Mouse (Mus musculus): ENCODE results near the gene Rnf149. TPM values are rescaled to one million over a fixed set of nuclear protein-coding genes. Genes with fewer than 3 reads are reported as not detected.

The Rnf149 gene
- polyA plus RNA-seq (2015; fragmentation: Nextera tagmentation; extraction: Ambion mirVana) = 31.6 and 32.0 TPM in 2 replicates

DNA sequence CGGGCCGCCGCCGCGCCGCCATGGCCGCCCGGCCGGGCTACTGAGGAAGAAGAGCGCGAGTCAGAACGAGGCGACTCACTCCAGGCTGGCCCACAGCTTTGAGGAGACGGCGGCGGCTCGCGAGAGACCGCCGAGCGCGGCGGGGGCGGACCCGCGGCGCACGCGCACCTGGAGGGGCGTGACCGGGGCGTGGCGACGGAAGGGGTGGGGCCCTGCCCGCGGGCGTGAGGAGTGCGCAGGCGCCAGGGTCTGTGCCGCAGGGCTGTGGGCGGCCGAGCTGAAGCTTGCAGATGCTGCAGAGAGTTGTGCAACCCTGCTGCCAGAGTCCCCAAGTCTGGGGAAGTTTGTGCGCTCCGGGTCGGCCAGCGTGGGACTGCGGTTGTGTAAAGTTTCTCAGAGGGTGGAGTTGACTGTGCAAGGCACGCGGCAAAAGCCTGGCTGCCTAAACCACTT, at the start of gene Rnf149:
Gene Rnf149, minus strand, starts transcription at position 153 of the 453 bp plus-strand sequence.
- ATAC-seq (ENCODE audit: insufficient number of reproducible peaks, insufficient read depth, low FRiP score, low TSS enrichment, low read depth) = peak; percentile 95
- Histone ChIP-seq H3K4me2 (peak within 1 kb of the TSS; percentile 76), H3K36me3 (peaks cover 2% of the 10 kb centered on the region; the same call in 1 of the 2 replicates), H3K9ac (peak within 1 kb of the TSS; percentile 95), H3K27me3 (no peaks in the 10 kb centered on the region), H3K9me3 (no peaks in the 10 kb centered on the region), H3K4me1 (peaks cover 33% of the 10 kb centered on the region), H3K4me3 (peak within 1 kb of the TSS; percentile 93), H3K27ac (peak within 1 kb of the TSS; percentile 99)
- WGBS = 1% methylated on average over 48 of the region's 49 CpGs

DNA sequence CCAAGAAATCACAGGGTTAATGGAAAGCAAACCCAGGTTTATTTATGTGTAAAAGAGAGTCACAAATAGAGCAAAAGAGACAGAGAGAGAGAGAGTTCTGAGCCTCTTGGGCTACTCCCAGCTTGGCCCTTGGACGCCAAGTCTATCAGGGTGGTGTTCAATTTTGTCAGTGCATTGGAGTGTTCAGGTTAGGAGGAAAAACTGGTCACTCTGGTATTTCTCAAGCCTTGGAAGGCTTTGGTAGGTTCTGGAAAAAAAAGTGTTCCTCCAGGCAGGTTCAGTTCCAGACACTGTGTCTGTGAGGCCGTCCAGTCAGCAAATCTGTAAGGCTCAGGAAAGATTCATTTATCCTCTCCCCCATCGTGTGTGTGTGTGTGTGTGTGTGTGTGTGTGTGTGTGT, 48.3 kb upstream of the Rnf149 start:
- Histone ChIP-seq H3K9ac (no peak overlapping the region), H3K27ac (no peak overlapping the region), H3K4me3 (no peak overlapping the region), H3K36me3 (no peaks in the 10 kb centered on the region), H3K4me2 (no peak overlapping the region), H3K27me3 (no peaks in the 10 kb centered on the region), H3K9me3 (peaks cover 5% of the 10 kb centered on the region; the same call in 1 of the 2 replicates), H3K4me1 (no peaks in the 10 kb centered on the region)
- ATAC-seq (ENCODE audit: insufficient number of reproducible peaks, insufficient read depth, low FRiP score, low TSS enrichment, low read depth) = no peak
- whole genome bisulfite sequencing = 55% methylated on average over 3 of the region's 3 CpGs

DNA sequence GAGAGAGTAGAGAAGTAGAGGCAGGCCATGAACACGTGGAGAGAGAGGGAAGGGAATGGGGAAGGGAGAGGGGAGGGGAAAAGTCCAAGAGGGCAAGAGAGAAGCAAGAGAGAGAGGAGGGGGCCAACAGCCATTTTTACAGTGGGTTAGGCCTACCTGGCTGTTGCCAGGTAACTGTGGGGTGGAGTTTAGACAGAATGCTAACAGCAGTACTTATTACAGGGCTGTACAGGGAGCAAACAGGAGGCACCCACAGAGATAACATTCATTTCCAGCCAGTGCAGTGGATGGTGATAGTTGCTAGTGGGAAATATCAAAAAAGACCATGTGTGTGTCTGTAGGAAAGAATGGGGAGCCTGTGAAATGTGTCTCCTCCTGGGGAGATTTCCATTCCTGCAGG, 46.5 kb upstream of the Rnf149 start:
- no peak overlapping the region for H3K9ac ChIP-seq
- H3K4me1 ChIP-seq = no peaks in the 10 kb centered on the region
- no peaks in the 10 kb centered on the region for H3K27me3 ChIP-seq
- H3K27ac ChIP-seq = no peak overlapping the region
- H3K36me3 ChIP-seq = no peaks in the 10 kb centered on the region
- WGBS = 48% methylated on average over 1 of the region's 1 CpGs
- no peak overlapping the region for H3K4me2 ChIP-seq
- no peak overlapping the region for H3K4me3 ChIP-seq
- no peak for ATAC-seq (ENCODE audit: insufficient number of reproducible peaks, insufficient read depth, low FRiP score, low TSS enrichment, low read depth)
- peaks cover 7% of the 10 kb centered on the region; the same call in 1 of the 2 replicates for H3K9me3 ChIP-seq

DNA sequence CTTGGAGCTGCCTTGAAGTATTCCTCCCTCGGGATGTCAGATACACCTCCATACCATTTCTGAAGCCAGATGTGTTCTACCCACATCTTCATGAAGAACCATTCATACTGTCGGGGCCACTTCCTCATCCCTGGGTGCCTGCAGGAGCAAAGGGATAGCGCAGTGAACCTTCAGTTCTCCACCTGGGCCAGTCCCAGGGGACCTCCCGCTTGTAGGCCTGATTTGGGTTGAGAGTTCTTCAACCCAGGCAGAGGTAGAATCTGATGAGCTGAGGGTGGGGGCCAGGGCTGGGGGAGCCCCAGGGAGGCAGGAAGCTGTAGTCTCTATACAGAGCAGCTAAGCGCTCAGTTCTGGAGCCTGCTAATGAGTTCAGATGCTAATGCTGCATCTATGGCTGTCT, 45.9 kb upstream of the Rnf149 start:
- Histone ChIP-seq H3K27ac (no peak overlapping the region), H3K9ac (no peak overlapping the region), H3K36me3 (no peaks in the 10 kb centered on the region), H3K27me3 (no peaks in the 10 kb centered on the region), H3K4me3 (no peak overlapping the region), H3K9me3 (peaks cover 7% of the 10 kb centered on the region; the same call in 1 of the 2 replicates), H3K4me1 (no peaks in the 10 kb centered on the region), H3K4me2 (no peak overlapping the region)
- WGBS = 89% methylated on average over 5 of the region's 5 CpGs
- no peak for ATAC-seq (ENCODE audit: insufficient number of reproducible peaks, insufficient read depth, low FRiP score, low TSS enrichment, low read depth)

DNA sequence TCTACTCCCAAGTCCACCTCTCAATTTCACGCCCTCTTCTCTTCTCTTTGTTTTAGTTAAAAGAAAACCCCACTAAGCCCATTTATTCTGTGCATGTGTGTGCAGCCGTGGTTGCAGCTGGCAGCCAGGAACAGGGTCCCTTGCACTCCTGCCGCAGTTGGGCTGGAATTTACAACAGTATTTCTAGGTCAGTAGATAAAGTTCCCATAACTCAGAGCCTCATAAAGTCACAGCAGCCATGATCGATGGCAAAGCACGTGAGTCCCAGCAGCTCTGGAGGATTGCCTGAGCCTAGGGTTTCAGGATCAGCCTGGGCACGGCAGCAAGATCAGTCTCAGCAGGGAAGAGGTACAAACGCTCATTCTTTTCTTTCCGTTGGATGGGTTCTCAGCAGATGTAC, 41.3 kb upstream of the Rnf149 start:
- Histone ChIP-seq H3K4me3 (no peak overlapping the region), H3K4me2 (no peak overlapping the region), H3K9ac (no peak overlapping the region), H3K4me1 (peaks cover 14% of the 10 kb centered on the region), H3K9me3 (peaks cover 7% of the 10 kb centered on the region; the same call in 1 of the 2 replicates), H3K27ac (no peak overlapping the region), H3K27me3 (no peaks in the 10 kb centered on the region), H3K36me3 (no peaks in the 10 kb centered on the region)
- ATAC-seq (ENCODE audit: insufficient number of reproducible peaks, insufficient read depth, low FRiP score, low TSS enrichment, low read depth) = no peak
- WGBS = 40% methylated on average over 8 of the region's 8 CpGs

DNA sequence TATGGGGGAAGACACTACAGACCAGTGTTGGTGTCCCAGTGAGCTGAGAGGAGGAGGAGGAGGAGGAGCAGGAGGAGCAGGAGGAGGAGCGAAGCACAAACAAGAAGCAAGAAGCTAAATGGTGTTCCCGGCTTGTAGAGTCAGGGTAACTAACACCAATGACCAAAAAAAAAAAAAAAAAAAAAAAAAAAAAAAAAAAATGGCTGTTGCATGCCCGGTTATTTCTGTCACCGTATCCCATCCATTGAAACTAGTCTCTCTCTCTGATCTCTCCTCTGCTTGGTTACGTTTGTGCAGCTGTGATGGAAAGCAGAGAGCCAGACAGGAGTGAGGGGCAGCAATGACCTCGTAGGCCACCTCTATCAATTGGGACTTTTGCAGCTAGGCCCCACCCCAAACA, 38.3 kb upstream of the Rnf149 start:
- Histone ChIP-seq H3K36me3 (no peaks in the 10 kb centered on the region), H3K9ac (no peak overlapping the region), H3K4me3 (no peak overlapping the region), H3K27me3 (no peaks in the 10 kb centered on the region), H3K27ac (no peak overlapping the region), H3K4me2 (no peak overlapping the region), H3K9me3 (peaks cover 3% of the 10 kb centered on the region; the same call in 1 of the 2 replicates), H3K4me1 (peaks cover 14% of the 10 kb centered on the region)
- no peak for ATAC-seq (ENCODE audit: insufficient number of reproducible peaks, insufficient read depth, low FRiP score, low TSS enrichment, low read depth)
- 65% methylated on average over 6 of the region's 6 CpGs for WGBS

DNA sequence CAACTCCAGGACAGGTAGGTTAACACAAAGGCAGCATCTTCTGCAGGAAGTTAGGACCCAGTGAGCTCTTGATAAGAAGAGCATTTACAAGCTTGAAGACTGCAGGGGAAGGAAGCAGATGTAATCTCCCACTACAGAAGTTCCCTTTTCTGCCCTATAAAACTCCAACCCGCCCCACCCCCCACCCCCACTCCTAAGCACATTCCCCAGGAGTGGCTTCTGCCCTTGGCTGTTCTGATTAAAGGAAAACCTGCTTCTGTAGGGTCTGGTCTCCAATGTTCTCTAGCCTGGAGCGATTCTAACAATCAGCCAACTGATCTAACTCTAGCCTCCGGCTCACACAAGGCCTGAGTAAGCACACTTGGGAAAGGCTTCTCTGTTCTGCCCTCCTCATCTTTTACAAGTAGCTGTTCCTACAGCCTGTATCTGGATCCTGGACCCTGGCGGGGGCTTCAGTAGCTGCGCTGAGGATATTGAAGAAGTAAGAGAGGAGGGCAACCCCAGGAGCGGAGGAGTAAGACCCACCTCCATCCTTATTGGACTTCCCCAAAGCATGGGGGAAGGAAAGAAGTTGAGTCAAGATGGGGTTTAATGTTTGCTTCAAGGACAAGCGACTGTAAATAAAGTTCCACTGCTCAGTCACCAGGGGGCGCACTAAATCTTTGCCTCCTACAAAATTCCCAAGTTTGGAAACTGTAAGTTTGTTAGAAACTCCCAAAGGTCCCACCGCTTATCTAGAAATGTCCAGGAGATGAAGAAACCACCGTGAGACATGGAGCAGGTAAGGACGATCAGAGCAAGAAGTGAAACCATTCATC, 37.5 kb upstream of the Rnf149 start:
- Histone ChIP-seq H3K9ac (0 out of 2 replicates have a peak overlapping the region, but pooled peaks have one; percentile 4), H3K27ac (no peak overlapping the region), H3K27me3 (no peaks in the 10 kb centered on the region), H3K9me3 (no peaks in the 10 kb centered on the region), H3K4me3 (no peak overlapping the region), H3K4me1 (peaks cover 14% of the 10 kb centered on the region), H3K36me3 (no peaks in the 10 kb centered on the region), H3K4me2 (peak overlapping the region; percentile 30)
- no peak for ATAC-seq (ENCODE audit: insufficient number of reproducible peaks, insufficient read depth, low FRiP score, low TSS enrichment, low read depth)
- WGBS = 16% methylated on average over 11 of the region's 11 CpGs

DNA sequence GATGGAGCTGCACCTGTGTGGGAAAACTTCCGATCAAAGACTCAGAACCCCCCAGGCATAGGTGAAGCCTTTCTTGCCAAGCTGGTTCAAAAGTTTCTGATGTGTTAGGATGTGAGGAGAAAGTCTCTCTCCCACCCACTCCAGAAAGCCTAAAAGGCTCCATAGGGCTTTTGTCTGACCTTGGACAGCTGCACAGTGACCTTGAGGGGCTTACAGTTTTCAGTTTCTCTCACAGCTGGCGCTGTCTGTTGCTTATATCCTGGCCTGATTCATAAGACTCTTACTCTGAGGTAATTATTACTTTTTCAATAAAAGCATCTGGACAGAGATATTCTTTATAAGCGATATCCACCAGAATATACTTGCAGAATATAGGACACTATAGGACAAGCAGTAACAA, 35.9 kb upstream of the Rnf149 start:
- Histone ChIP-seq H3K9ac (no peak overlapping the region), H3K27ac (no peak overlapping the region), H3K9me3 (no peaks in the 10 kb centered on the region), H3K4me2 (no peak overlapping the region), H3K36me3 (no peaks in the 10 kb centered on the region), H3K4me1 (peaks cover 14% of the 10 kb centered on the region), H3K4me3 (no peak overlapping the region), H3K27me3 (no peaks in the 10 kb centered on the region)
- 71% methylated on average over 3 of the region's 3 CpGs for WGBS
- no peak for ATAC-seq (ENCODE audit: insufficient number of reproducible peaks, insufficient read depth, low FRiP score, low TSS enrichment, low read depth)

DNA sequence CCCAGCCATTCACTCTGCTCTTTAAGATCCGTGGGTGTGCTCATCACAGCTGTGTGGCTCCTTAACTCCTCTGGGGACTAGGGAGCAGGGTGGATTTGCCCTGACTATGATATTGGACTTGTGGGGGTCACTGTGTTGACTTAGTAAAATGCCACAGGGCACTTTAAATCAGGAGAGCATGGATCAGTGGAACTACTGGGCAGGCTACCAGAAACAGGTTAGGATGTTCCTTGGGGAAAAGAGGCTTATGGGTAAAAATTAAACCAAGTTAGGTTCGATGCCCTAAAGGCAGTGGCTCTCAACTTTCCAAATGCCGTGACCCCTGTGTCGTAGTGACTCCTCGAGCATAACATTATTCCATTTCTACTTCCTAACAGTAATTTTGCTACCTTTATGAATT, 35.3 kb upstream of the Rnf149 start:
- H3K4me3 ChIP-seq = no peak overlapping the region
- H3K4me1 ChIP-seq = peaks cover 14% of the 10 kb centered on the region
- no peaks in the 10 kb centered on the region for H3K9me3 ChIP-seq
- H3K27me3 ChIP-seq = no peaks in the 10 kb centered on the region
- no peak overlapping the region for H3K27ac ChIP-seq
- H3K36me3 ChIP-seq = no peaks in the 10 kb centered on the region
- WGBS = 62% methylated on average over 5 of the region's 5 CpGs
- no peak overlapping the region for H3K4me2 ChIP-seq
- ATAC-seq (ENCODE audit: insufficient number of reproducible peaks, insufficient read depth, low FRiP score, low TSS enrichment, low read depth) = no peak
- H3K9ac ChIP-seq = no peak overlapping the region

DNA sequence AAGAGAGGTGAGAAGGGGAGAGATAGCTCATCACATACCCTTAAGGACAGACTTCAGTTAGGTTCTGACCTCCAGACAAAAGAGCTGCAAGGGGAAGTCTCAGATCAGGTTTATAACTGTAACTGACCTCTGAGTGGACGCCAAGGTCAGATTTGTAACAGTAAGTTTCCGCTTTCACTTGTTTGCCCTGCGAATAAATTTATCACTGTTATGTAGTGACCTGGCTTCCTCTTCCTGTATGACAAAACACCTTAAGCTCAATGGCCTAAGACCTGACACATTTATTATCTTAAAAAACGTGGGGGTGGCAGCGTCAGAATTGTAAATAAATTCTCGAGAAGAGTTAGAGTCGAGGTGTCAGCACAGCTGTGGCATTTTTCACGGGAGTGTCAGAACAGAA, 31.3 kb upstream of the Rnf149 start:
- no peaks in the 10 kb centered on the region for H3K9me3 ChIP-seq
- H3K4me2 ChIP-seq = no peak overlapping the region
- no peak overlapping the region for H3K27ac ChIP-seq
- 73% methylated on average over 8 of the region's 8 CpGs for WGBS
- H3K4me3 ChIP-seq = no peak overlapping the region
- no peaks in the 10 kb centered on the region for H3K36me3 ChIP-seq
- no peak for ATAC-seq (ENCODE audit: insufficient number of reproducible peaks, insufficient read depth, low FRiP score, low TSS enrichment, low read depth)
- no peaks in the 10 kb centered on the region for H3K27me3 ChIP-seq
- no peaks in the 10 kb centered on the region for H3K4me1 ChIP-seq
- H3K9ac ChIP-seq = no peak overlapping the region

DNA sequence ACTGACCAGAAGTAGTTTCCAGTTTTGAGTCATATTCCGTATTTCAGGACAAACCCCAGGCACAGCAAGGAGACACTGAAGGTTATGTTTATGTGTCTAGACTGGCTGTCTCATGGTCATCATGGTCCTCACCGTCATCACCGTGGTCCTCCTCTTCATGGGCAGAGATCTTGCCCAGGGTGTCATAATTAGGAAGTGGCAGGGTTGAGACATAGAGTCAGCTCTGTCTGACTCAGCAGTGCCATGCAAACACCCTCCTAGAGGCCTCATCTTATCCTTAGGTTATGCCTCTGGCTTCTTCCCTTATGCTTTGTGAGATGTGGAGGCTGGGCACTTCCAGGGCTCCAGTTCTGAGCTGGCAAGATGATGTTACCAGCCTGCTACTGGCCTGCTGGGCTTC, 25.3 kb upstream of the Rnf149 start:
- H3K4me2 ChIP-seq = no peak overlapping the region
- 95% methylated on average over 3 of the region's 3 CpGs for WGBS
- peaks cover 6% of the 10 kb centered on the region; the same call in 1 of the 2 replicates for H3K9me3 ChIP-seq
- no peak overlapping the region for H3K4me3 ChIP-seq
- no peaks in the 10 kb centered on the region for H3K27me3 ChIP-seq
- no peaks in the 10 kb centered on the region for H3K4me1 ChIP-seq
- no peak for ATAC-seq (ENCODE audit: insufficient number of reproducible peaks, insufficient read depth, low FRiP score, low TSS enrichment, low read depth)
- H3K9ac ChIP-seq = no peak overlapping the region
- no peak overlapping the region for H3K27ac ChIP-seq
- H3K36me3 ChIP-seq = no peaks in the 10 kb centered on the region

DNA sequence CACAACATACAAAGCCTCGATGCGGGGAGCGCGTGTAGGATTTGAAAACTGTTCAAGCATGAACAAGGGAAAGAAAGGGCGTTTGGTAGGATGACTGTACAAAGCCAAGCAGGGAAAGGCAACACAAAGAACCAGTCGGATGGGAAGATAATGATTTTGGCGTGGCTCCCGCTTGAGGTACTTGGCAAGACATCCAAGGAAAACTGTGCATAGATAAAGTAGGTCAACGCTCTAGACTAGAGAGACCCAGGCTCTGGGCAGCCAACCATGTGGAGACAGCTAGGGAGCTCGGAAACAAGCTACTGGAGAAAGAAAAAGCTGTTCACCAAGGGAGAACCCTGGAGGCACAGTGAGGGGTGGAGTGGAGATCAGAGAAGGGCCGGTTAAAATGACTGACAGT, 21.5 kb upstream of the Rnf149 start:
- H3K36me3 ChIP-seq = no peaks in the 10 kb centered on the region
- WGBS = 69% methylated on average over 11 of the region's 11 CpGs
- peaks cover 6% of the 10 kb centered on the region; the same call in 1 of the 2 replicates for H3K9me3 ChIP-seq
- no peak overlapping the region for H3K9ac ChIP-seq
- no peak for ATAC-seq (ENCODE audit: insufficient number of reproducible peaks, insufficient read depth, low FRiP score, low TSS enrichment, low read depth)
- H3K4me2 ChIP-seq = no peak overlapping the region
- H3K4me1 ChIP-seq = no peaks in the 10 kb centered on the region
- H3K4me3 ChIP-seq = no peak overlapping the region
- H3K27me3 ChIP-seq = no peaks in the 10 kb centered on the region
- H3K27ac ChIP-seq = no peak overlapping the region
